Mouse (Mus musculus) lung, adult 2 months (tissue): ENCODE measurements around the gene Actc1. TPM values are rescaled to one million over a fixed set of nuclear protein-coding genes. Genes with fewer than 3 reads are reported as not detected.

Experiments
- DNase-seq: peaks from one replicate; pipeline ENCODE4 v3.0.0; 2022
- H3K4me1 ChIP-seq: fragments of 200-500 bp; 2 replicates; pipeline ENCODE4 v1.6.1; 2011; ENCODE audit warnings: low read length; ENCODE audit not compliant: control insufficient read depth, insufficient read depth
- H3K4me3 ChIP-seq: fragments of 200-500 bp; replicated peaks from 2 replicates; pipeline ENCODE3; 2011; ENCODE audit warnings: low read depth, mild to moderate bottlenecking, control low read depth, low read length; ENCODE audit errors: extremely low read depth
- CTCF ChIP-seq: fragments of 200-500 bp; IDR thresholded peaks from 2 replicates; pipeline ENCODE4 v1.5.1; 2011; ENCODE audit warnings: mild to moderate bottlenecking, low read length, control low read depth; ENCODE audit not compliant: insufficient read depth
- POLR2A ChIP-seq: fragments of 200-500 bp; IDR thresholded peaks from 2 replicates; pipeline ENCODE4 v1.6.1; 2011; ENCODE audit warnings: low read depth, mild to moderate bottlenecking, control low read depth, low read length, borderline replicate concordance; ENCODE audit errors: extremely low read depth
- WGBS: fragments of 180-500 bp; shearing (Covaris S2); methylation state at CpG from one replicate; pipeline ENCODE4 v1.1.7; 2018; 5-methylcytosine and 5-hydroxymethylcytosine counted together
- polyA plus RNA-seq: library from polyadenylated mRNA; depleted of rRNA; stranded (reverse); fragments of >200 nt; gene quantifications from 2 replicates; pipeline ENCODE4 v1.2.3, GENCODE M21; 2012; rRNA removed

The Actc1 gene
- polyA plus RNA-seq, 1 experiment: 721 TPM

DNA sequence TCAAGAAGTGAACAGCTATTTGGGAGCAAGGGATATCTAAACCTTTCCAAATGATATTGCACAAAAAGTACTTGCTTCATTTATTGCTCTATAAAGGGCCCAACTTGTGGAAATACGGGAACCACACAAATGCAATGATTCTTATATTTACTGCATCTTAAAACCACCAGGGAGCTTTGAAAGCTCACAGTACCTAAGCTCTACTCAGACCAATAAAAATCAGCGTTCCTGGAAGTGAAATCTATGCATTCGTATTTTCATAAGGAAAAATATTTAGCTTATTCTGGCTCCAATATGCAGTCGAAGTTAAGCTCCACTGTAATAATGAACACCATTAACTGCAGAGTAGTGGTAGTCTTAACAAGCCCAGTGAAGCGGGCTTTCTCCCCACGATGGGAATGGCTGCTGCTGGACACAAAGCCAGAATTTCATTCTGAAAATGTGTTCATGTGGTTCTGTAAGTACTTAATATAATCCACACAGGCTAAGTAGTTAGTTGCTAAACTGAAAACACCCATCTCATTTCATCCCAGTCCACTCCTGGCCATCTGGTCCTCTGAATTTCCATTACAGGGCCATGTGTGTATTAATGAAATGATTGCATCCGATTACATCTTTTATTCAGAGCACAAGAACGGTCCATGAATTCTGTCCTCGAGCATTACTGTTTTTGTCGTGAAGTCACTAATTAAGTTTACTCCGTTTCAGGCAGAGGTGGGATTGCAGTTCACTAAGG, 33.7 kb downstream of the Actc1 start:
- Histone ChIP-seq H3K4me3 (no peak overlapping the region), H3K4me1 (no peaks in the 10 kb centered on the region)
- 85% methylated on average over 11 of the region's 11 CpGs for WGBS
- no peak for DNase-seq
- TF ChIP-seq POLR2A (no peak), CTCF (no peak)

DNA sequence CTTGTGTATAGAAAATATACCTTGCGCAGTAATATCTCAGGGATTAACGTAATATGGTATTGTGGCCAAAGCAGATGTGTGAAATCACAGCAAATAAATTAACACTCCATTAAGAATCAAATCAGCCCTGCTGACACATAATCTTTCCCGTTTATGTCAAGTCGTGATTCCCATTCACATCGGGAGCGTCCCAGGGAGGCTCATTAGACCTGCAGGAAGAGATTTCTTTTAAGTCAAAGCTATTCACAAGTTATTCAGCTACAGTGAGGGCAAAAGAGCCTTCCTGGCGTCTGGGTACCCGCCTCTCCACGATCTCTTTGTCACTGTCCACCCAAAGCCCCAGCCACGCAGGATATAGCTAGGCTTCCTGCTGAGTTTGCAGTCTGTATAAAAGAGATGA, 35.2 kb downstream of the Actc1 start:
- no peak for DNase-seq
- Histone ChIP-seq H3K4me3 (no peak overlapping the region), H3K4me1 (no peaks in the 10 kb centered on the region)
- WGBS: 18% methylated on average over 10 of the region's 10 CpGs
- TF ChIP-seq CTCF (no peak), POLR2A (no peak)

DNA sequence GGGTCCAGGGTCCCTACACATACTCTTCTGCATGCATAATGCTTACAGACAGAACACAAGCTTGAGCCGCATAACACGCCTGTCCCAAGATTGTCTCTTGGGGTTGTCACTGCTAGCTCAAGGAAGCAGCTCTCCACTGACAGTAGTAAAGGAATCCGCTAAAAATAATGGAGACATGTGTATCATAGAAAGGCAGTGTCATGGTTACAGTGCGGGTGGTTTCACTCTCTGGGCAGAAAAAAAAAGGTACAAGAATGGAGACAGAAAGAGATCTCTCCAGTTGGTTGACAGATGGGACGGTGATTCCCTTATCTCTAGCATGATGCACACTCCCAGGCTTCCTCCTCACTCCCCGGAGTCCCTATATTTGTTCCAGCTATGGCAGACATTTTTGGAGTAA, 38.5 kb downstream of the Actc1 start:
- Histone ChIP-seq H3K4me1 (no peaks in the 10 kb centered on the region), H3K4me3 (no peak overlapping the region)
- TF ChIP-seq POLR2A: no peak
- TF ChIP-seq CTCF: no peak
- no peak for DNase-seq
- 70% methylated on average over 6 of the region's 6 CpGs for WGBS

DNA sequence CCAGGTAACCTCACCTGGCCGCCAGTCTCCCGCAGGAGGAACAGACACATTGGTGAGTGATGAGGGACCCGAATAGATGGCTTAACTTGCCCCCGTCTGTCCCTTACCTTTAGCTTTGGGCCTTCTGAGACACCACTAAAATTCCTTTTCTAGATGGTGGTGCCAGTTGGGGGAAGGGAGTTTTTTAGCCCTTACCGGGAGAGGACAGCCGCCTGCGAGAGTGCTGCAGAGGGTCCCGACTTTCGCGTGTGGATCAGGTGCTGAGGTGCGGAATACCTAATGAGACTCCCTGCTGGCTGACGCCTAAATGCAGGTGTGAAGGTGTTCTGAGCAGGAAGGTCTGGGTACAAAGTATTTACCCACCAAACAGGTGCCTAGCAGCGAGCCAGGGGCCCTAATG, 39.5 kb downstream of the Actc1 start:
- TF ChIP-seq POLR2A (no peak), CTCF (no peak)
- H3K4me1 ChIP-seq: no peaks in the 10 kb centered on the region
- no peak overlapping the region for H3K4me3 ChIP-seq
- no peak for DNase-seq
- 2% methylated on average over 13 of the region's 13 CpGs for WGBS

DNA sequence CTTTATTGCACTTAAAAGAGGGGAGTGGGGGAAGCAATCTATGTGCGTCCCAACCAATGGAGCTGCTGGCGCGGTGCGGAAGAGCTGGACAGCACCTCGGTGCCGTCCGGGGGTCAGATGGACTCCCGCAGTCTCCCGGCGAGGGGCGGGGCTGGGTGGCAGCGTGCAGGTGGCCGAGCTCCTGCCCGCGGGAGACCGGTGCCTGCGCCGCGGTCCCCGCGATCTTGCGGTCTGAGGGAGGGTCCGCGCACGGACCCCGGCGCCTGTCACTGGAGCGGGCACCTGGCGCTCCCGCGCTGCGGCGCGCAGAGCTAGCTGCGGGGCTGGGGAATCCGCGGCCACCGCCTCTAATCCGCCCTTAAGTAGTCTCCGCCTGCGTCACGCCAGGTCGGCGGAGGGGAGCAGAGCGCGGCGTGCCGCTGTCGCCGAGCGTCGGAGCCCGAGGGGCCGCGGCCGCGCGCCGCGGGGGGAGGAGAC, 40.0 kb downstream of the Actc1 start, which contains the start of gene Gjd2:
TSS of gene Gjd2 (minus strand) at position 325 of the 477 bp plus-strand sequence.
- WGBS: 1% methylated on average over 60 of the region's 60 CpGs
- no peak for DNase-seq
- H3K4me3 ChIP-seq: no peak within 1 kb of the TSS
- TF ChIP-seq CTCF (no peak), POLR2A (no peak)
- H3K4me1 ChIP-seq: no peaks in the 10 kb centered on the region

DNA sequence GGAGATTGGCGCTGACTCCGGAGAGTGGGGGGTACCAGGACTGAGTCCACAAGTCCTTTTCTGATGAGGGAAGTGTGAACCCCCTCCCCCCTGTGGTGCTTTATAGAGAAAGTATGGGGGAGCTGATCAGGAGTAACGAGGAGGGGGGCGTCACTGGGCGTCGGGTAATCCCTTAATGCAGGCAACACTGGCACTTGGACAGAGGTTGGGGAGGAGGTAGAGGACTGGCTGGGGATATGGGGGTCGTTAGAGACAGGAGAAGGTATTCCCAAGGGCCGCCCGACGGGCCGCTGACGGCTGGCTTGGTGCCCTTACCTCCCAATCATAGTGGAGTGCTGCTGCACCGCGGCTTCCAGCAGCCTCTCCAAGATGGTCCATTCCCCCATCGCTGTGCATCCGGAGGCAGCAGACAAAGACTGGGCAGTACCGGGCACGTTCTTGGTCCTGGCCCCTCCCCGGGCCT, 40.6 kb downstream of the Actc1 start:
- Histone ChIP-seq H3K4me3 (no peak overlapping the region), H3K4me1 (no peaks in the 10 kb centered on the region)
- 5% methylated on average over 19 of the region's 19 CpGs for WGBS
- TF ChIP-seq POLR2A: no peak
- no peak for TF ChIP-seq CTCF
- no peak for DNase-seq

DNA sequence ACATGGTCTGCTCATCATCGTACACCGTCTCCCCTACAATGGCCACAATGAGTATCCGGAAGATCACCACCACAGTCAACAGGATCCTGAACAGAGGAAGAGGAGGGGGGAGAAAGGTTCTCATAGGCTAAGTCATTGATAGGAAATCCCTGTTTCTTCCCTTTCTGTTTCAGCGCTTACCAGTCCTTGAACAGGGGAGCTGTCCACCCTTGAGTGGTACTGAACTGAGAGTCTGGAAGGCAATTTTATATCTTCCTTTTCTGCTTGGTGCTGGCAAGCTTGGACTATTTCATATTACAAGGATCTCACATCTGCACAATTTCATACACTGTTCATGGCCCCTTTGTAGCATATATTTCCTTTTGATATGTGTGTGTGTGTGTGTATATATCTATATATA, 41.5 kb downstream of the Actc1 start:
- WGBS: 39% methylated on average over 4 of the region's 4 CpGs
- Histone ChIP-seq H3K4me3 (no peak overlapping the region), H3K4me1 (no peaks in the 10 kb centered on the region)
- no peak for DNase-seq
- no peak for TF ChIP-seq POLR2A
- no peak for TF ChIP-seq CTCF

DNA sequence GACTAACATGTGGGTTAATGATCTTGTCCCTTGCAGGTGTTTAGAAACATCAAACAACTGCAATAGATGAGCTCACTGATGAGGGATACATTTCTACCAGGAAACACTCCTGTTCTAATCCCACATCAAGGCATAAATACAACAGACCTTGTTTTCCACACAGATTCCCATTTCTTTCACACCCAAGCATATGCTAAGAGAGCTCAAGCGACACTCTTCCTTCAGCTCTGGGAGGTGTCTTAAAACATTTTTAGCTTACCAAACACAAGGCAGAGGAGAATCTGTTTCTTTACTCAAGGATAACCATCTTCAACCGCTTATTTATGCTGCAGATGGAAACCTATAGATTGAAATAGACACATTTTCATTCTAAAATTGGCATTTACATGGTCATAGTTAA, 45.0 kb downstream of the Actc1 start:
- WGBS: 81% methylated on average over 2 of the region's 2 CpGs
- no peak for TF ChIP-seq POLR2A
- TF ChIP-seq CTCF: no peak
- H3K4me1 ChIP-seq: no peaks in the 10 kb centered on the region

DNA sequence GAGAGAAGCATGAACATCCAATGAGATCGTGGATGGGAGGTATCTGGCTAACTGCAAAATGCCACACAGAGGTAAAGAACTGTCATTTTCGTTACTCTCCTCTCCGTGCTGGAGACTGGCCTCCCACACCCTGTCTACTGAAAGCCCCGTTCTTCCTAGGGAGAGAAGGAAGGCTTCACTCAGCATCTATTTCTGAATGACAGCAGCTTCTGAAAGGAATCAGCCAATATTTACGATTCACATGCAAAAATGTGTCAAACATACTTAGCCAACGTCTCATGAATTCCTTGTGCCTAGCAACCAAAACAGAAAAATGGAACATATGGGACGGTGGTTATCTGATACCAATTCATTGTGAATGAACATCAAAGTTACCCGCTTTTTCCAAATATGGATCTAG, 55.9 kb downstream of the Actc1 start:
- WGBS: 46% methylated on average over 8 of the region's 8 CpGs
- H3K4me1 ChIP-seq: no peaks in the 10 kb centered on the region
- DNase-seq: no peak
- H3K4me3 ChIP-seq: no peak overlapping the region
- TF ChIP-seq CTCF: no peak
- no peak for TF ChIP-seq POLR2A

More for the DNA sequence above, 45.0 kb downstream of the Actc1 start:
- H3K4me3 ChIP-seq: no peak overlapping the region
- no peak for DNase-seq

Other genes with a start within 250 kb of the Actc1 start
- gene Scg5, start 224.4 kb downstream of the Actc1 start, polyA plus RNA-seq: 0.49 and 0.57 TPM in 2 replicates
- gene Arhgap11a, start 204.9 kb downstream of the Actc1 start, polyA plus RNA-seq: 0.60 and 1.2 TPM in 2 replicates
- 0.04 TPM in 1 of 2 replicates, not detected in the other for gene Gjd2, start 39.9 kb downstream of the Actc1 start, polyA plus RNA-seq
- 14.7 and 18.4 TPM in 2 replicates for gene Aqr, start 133.5 kb upstream of the Actc1 start, polyA plus RNA-seq
- gene Zfp770, start 147.9 kb upstream of the Actc1 start, polyA plus RNA-seq: 0.80 and 1.5 TPM in 2 replicates